ENCODE assay signal across 9 mouse cellular contexts in the genomic region with DNA sequence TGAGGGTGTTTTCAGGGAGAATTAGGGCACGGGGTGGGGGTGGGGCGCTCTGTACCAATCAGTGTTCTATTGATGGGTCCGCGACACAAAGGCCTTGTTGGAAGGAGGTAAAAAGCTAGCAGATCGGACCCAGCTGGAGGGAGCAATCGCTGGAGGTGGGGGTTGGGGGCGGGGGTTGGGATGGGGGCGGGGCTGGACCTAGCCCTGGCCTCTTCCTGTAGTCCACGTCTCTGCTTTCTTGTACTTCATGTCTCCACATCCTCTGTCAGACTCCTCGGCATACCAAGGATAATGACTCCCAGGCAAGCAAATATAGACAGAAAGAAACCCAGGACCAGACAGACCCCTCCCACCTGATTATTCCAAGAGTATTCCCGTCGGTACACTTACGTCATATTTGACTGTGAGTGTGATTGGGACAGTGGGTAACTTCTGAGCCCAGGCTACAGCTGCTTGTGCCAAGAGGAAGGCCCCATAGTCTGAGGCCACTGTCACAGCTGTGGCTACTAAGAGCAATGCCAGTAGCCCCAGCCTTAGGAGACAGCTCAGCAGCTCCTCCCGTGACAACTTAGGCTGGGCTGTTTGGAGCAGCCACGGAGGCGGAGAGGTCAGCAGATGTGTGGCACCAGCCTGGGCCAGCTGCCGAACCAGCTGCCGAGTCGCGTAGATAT. TPM values are rescaled to one million over a fixed set of nuclear protein-coding genes. Genes with fewer than 3 reads are reported as not detected.
A peak's percentile ranks its signal among the peaks of the same experiment; 100 is the strongest.
DNase-seq lines count a peak whose midpoint lies in the region; ATAC-seq lines count a peak whose summit lies in the region.
"Had no signal": no experiment of that assay in that cellular context is flagged by ENCODE, and none has a peak within 500 bp of the region (broad histone marks: within the 10 kb centered on the region; RNA-seq: fewer than 3 reads in every experiment).

No protein-coding gene starts in this region.

- no peaks in the 10 kb centered on the region for H3K9me3 ChIP-seq in forebrain, embryonic 11.5 days (ENCODE audit: control insufficient read depth, low read length)
- no peaks in the 10 kb centered on the region for H3K9me3 ChIP-seq in forebrain, embryonic 15.5 days
- H3K9me3 ChIP-seq in midbrain, embryonic 11.5 days (ENCODE audit: control insufficient read depth, low read length) = no peaks in the 10 kb centered on the region
- H3K9me3 ChIP-seq: heart, embryonic 15.5 days had no signal

- no peaks in the 10 kb centered on the region for H3K36me3 ChIP-seq in forebrain, embryonic 11.5 days (ENCODE audit: control insufficient read depth, insufficient read depth, low read length)
- H3K36me3 ChIP-seq in forebrain, embryonic 15.5 days = no peaks in the 10 kb centered on the region
- no peaks in the 10 kb centered on the region for H3K36me3 ChIP-seq in midbrain, embryonic 11.5 days (ENCODE audit: control insufficient read depth, insufficient read depth, low read length)
- H3K36me3 ChIP-seq: heart, embryonic 15.5 days had no signal

- no peak; the same call in 1 of the 2 replicates for ATAC-seq in forebrain, embryonic 11.5 days (replicated peaks; ENCODE audit: low FRiP score)
- no peak for ATAC-seq in forebrain, embryonic 15.5 days (replicated peaks)
- ATAC-seq in midbrain, embryonic 11.5 days (ENCODE audit: low FRiP score) = peak; percentile 45

- H3K4me3 ChIP-seq in forebrain, embryonic 11.5 days (ENCODE audit: low read depth, low read length) = no peak overlapping the region
- H3K4me3 ChIP-seq in forebrain, embryonic 15.5 days = no peak overlapping the region
- H3K4me3 ChIP-seq in midbrain, embryonic 11.5 days (ENCODE audit: low read depth, low read length) = no peak overlapping the region
- H3K4me3 ChIP-seq: heart, embryonic 15.5 days had no signal

- 41% methylated on average over 20 of the region's 20 CpGs for WGBS in forebrain, embryonic 11.5 days
- 41% methylated on average over 20 of the region's 20 CpGs for WGBS in forebrain, embryonic 15.5 days
- WGBS in midbrain, embryonic 11.5 days = 46% methylated on average over 20 of the region's 20 CpGs

- no peak overlapping the region for H3K27ac ChIP-seq in forebrain, embryonic 11.5 days (ENCODE audit: low read depth, low read length)
- H3K27ac ChIP-seq in forebrain, embryonic 15.5 days (replicated peaks) = no peak overlapping the region
- no peak overlapping the region for H3K27ac ChIP-seq in midbrain, embryonic 11.5 days (ENCODE audit: low read depth, low read length)
- H3K27ac ChIP-seq: heart, embryonic 15.5 days had no signal

- intact Hi-C loops in heart, postnatal 10 days (cut with DNase I) = no loop called here
- intact Hi-C loops in left cerebral cortex, postnatal 4 days (cut with DNase I) = no loop called here
- intact Hi-C loops in left cerebral cortex, postnatal 36 days (cut with DNase I) = no loop called here

- peak; percentile 61 for DNase-seq in forebrain, embryonic 11.5 days (ENCODE audit: low spot score)
- DNase-seq in embryo, embryonic 10 days (ENCODE audit: low spot score) = peak; percentile 38
- DNase-seq in heart, postnatal 10 days = peak; percentile 59 to 60
- DNase-seq in midbrain, embryonic 11.5 days (ENCODE audit: low spot score, missing footprints) = peak; percentile 62
- DNase-seq in left cerebral cortex, postnatal 4 days = no peak
- no peak for DNase-seq in cerebellum, adult 8-10 months
- no peak for DNase-seq in left cerebral cortex, postnatal 36 days (ENCODE audit: low spot score in 2 of 2)

- peaks cover 12% of the 10 kb centered on the region; the same call in 1 of the 2 replicates for H3K4me1 ChIP-seq in forebrain, embryonic 11.5 days (replicated peaks; ENCODE audit: control insufficient read depth, insufficient read depth, low read length)
- peaks cover 21% of the 10 kb centered on the region for H3K4me1 ChIP-seq in forebrain, embryonic 15.5 days
- 0 out of 2 replicates have a peak, but pooled peaks cover 8% of the 10 kb centered on the region for H3K4me1 ChIP-seq in midbrain, embryonic 11.5 days (ENCODE audit: control insufficient read depth, insufficient read depth, low read length)

- H3K4me2 ChIP-seq in forebrain, embryonic 11.5 days (ENCODE audit: low read depth, low read length, severe bottlenecking) = no peak overlapping the region
- no peak overlapping the region for H3K4me2 ChIP-seq in forebrain, embryonic 15.5 days (replicated peaks)
- no peak overlapping the region for H3K4me2 ChIP-seq in midbrain, embryonic 11.5 days
- H3K4me2 ChIP-seq: heart, embryonic 15.5 days had no signal

- no peaks in the 10 kb centered on the region for H3K27me3 ChIP-seq in forebrain, embryonic 11.5 days (ENCODE audit: control insufficient read depth, insufficient read depth, low read length)
- H3K27me3 ChIP-seq in forebrain, embryonic 15.5 days = no peaks in the 10 kb centered on the region
- no peaks in the 10 kb centered on the region for H3K27me3 ChIP-seq in midbrain, embryonic 11.5 days (ENCODE audit: control insufficient read depth, insufficient read depth, low read length)
- H3K27me3 ChIP-seq: heart, embryonic 15.5 days had no signal

- no peak overlapping the region for H3K9ac ChIP-seq in forebrain, embryonic 11.5 days (ENCODE audit: low read length)
- H3K9ac ChIP-seq in forebrain, embryonic 15.5 days (replicated peaks) = no peak overlapping the region
- H3K9ac ChIP-seq in midbrain, embryonic 11.5 days (ENCODE audit: low read length) = no peak overlapping the region
- H3K9ac ChIP-seq: heart, embryonic 15.5 days had no signal

RNA-seq across cellular contexts. Expression of a gene that starts 3.2 kb away (rescaled TPM):
- polyA plus RNA-seq in forebrain, embryonic 11.5 days (2014; fragmentation: Nextera tagmentation; extraction: Ambion mirVana) = 0.07 and 0.09 TPM in 2 replicates
- polyA plus RNA-seq in forebrain, embryonic 15.5 days (2015; fragmentation: Nextera tagmentation; extraction: Ambion mirVana) = 0.05 TPM in 1 of 2 replicates, not detected in the other
- total RNA-seq in heart, postnatal 10 days (2021) = not detected
- polyA plus RNA-seq in midbrain, embryonic 11.5 days (2014; fragmentation: Nextera tagmentation; extraction: Ambion mirVana) = 0.04 and 0.11 TPM in 2 replicates
- total RNA-seq in left cerebral cortex, postnatal 4 days (2021) = not detected
- not detected for total RNA-seq in left cerebral cortex, postnatal 36 days (2021)

RNA-seq across cellular contexts. Expression of a gene that starts 8.9 kb away (rescaled TPM):
- polyA plus RNA-seq in forebrain, embryonic 11.5 days (2014; fragmentation: Nextera tagmentation; extraction: Ambion mirVana) = 23.7 and 23.8 TPM in 2 replicates
- 12.5 and 12.6 TPM in 2 replicates for polyA plus RNA-seq in forebrain, embryonic 15.5 days (2015; fragmentation: Nextera tagmentation; extraction: Ambion mirVana)
- total RNA-seq in heart, postnatal 10 days (2021) = 1 to 10 TPM; 3.4 to 4.1 TPM
- 24.1 and 25.6 TPM in 2 replicates for polyA plus RNA-seq in midbrain, embryonic 11.5 days (2014; fragmentation: Nextera tagmentation; extraction: Ambion mirVana)
- total RNA-seq in left cerebral cortex, postnatal 4 days (2021) = 10 to 100 TPM; 16.5 TPM
- 10 to 100 TPM; 13.2 to 15.4 TPM for total RNA-seq in left cerebral cortex, postnatal 36 days (2021)

RNA-seq across cellular contexts. Expression of a gene that starts 28.4 kb away (rescaled TPM):
- polyA plus RNA-seq in forebrain, embryonic 11.5 days (2014; fragmentation: Nextera tagmentation; extraction: Ambion mirVana) = 4.7 and 5.8 TPM in 2 replicates
- polyA plus RNA-seq in forebrain, embryonic 15.5 days (2015; fragmentation: Nextera tagmentation; extraction: Ambion mirVana) = 6.5 and 7.6 TPM in 2 replicates
- not detected for total RNA-seq in heart, postnatal 10 days (2021)
- 9.0 and 10.1 TPM in 2 replicates for polyA plus RNA-seq in midbrain, embryonic 11.5 days (2014; fragmentation: Nextera tagmentation; extraction: Ambion mirVana)
- 1 to 10 TPM; 4.3 to 5.8 TPM for total RNA-seq in left cerebral cortex, postnatal 4 days (2021)
- total RNA-seq in left cerebral cortex, postnatal 36 days (2021) = not detected

Comparison
In these comparisons a context has a peak if more than half of its experiments do, and no peak if none do; other contexts are left out.
1. DNase-seq: peak in forebrain, embryonic 11.5 days (single experiment), embryo, embryonic 10 days (single experiment), heart, postnatal 10 days (2 of 2) and midbrain, embryonic 11.5 days (single experiment); none in left cerebral cortex, postnatal 4 days (single experiment), cerebellum, adult 8-10 months (single experiment) and left cerebral cortex, postnatal 36 days (0 of 2).